11 mouse cellular contexts compared by ENCODE assay signal in genomic region chr4:129246360-129247301, GRCm38 (mm10). TPM values are rescaled to one million over a fixed set of nuclear protein-coding genes. Genes with fewer than 3 reads are reported as not detected.
A peak's percentile ranks its signal among the peaks of the same experiment; 100 is the strongest.
DNase-seq lines count a peak whose midpoint lies in the region; ATAC-seq and TF ChIP-seq lines count a peak whose summit lies in the region.
"Had no signal": no experiment of that assay in that cellular context is flagged by ENCODE, and none has a peak within 500 bp of the region (broad histone marks: within the 10 kb centered on the region; RNA-seq: fewer than 3 reads in every experiment).

No protein-coding gene starts in this region.

- H3K36me3 ChIP-seq in forebrain, embryonic 10.5 days (replicated peaks): no peaks in the 10 kb centered on the region
- H3K36me3 ChIP-seq in forebrain, postnatal 0 days (ENCODE audit: insufficient read depth): no peaks in the 10 kb centered on the region
- no peaks in the 10 kb centered on the region for H3K36me3 ChIP-seq in kidney, embryonic 16.5 days (ENCODE audit: insufficient read depth, low read length)
- no peaks in the 10 kb centered on the region for H3K36me3 ChIP-seq in macrophage (ENCODE audit: inconsistent target)

- H3K27ac ChIP-seq in forebrain, embryonic 10.5 days: no peak overlapping the region
- H3K27ac ChIP-seq in forebrain, postnatal 0 days (ENCODE audit: low read depth, low read length): no peak overlapping the region
- no peak overlapping the region for H3K27ac ChIP-seq in kidney, embryonic 16.5 days (ENCODE audit: low read length)
- H3K27ac ChIP-seq in brown adipose tissue, adult 24 weeks (replicated peaks; ENCODE audit: low read depth, low read length): no peak overlapping the region
- H3K27ac ChIP-seq in macrophage: peak overlapping the region; percentile 61

- no peak for DNase-seq in forebrain, embryonic 10.5 days (ENCODE audit: extremely low spot score, low spot score)
- DNase-seq in forebrain, postnatal 0 days: no peak
- DNase-seq in kidney, postnatal 10 days: no peak
- DNase-seq in T-cell, adult 2 months (ENCODE audit: low spot score): no peak
- no peak for DNase-seq in right cerebral cortex, adult 18-20 months
- DNase-seq: heart, postnatal 10 days had no signal

- H3K27me3 ChIP-seq in forebrain, embryonic 10.5 days (ENCODE audit: poor library complexity, severe bottlenecking): peaks cover 84% of the 10 kb centered on the region
- peaks cover 41% of the 10 kb centered on the region for H3K27me3 ChIP-seq in forebrain, postnatal 0 days (ENCODE audit: insufficient read depth, low read length)
- H3K27me3 ChIP-seq in kidney, embryonic 16.5 days (ENCODE audit: insufficient read depth, low read length): peaks cover 9% of the 10 kb centered on the region; the same call in 1 of the 2 replicates

- TF ChIP-seq CTCF in forebrain, postnatal 0 days (IDR thresholded peaks at IDR 0.05; ENCODE audit: low read depth): no peak

- peak overlapping the region; percentile 6; the same call in 1 of the 2 replicates for H3K4me3 ChIP-seq in forebrain, embryonic 10.5 days
- no peak overlapping the region for H3K4me3 ChIP-seq in forebrain, postnatal 0 days (ENCODE audit: low read depth, low read length)
- peak overlapping the region; percentile 69; the same call in 1 of the 2 replicates for H3K4me3 ChIP-seq in kidney, embryonic 16.5 days (ENCODE audit: low read length)
- H3K4me3 ChIP-seq in brown adipose tissue, adult 24 weeks (ENCODE audit: insufficient read depth, low read depth, low read length): peak overlapping the region; percentile 94
- H3K4me3 ChIP-seq in macrophage (ENCODE audit: inconsistent target): peak overlapping the region; percentile 87

- no peak for ATAC-seq in forebrain, postnatal 0 days
- no peak for ATAC-seq in kidney, embryonic 16.5 days (ENCODE audit: low FRiP score, low TSS enrichment)
- ATAC-seq: forebrain, embryonic 14.5 days had no signal

- H3K9me3 ChIP-seq in forebrain, embryonic 10.5 days: no peaks in the 10 kb centered on the region
- H3K9me3 ChIP-seq in forebrain, postnatal 0 days (ENCODE audit: low read length): no peaks in the 10 kb centered on the region
- H3K9me3 ChIP-seq in kidney, embryonic 16.5 days (ENCODE audit: low read length): no peaks in the 10 kb centered on the region

- H3K79me2 ChIP-seq in macrophage (ENCODE audit: inconsistent target): peaks cover 64% of the 10 kb centered on the region

- no peak overlapping the region for H3K4me2 ChIP-seq in forebrain, postnatal 0 days (ENCODE audit: low read depth)
- H3K4me2 ChIP-seq in kidney, embryonic 16.5 days (replicated peaks; ENCODE audit: low read depth, low read length): peak overlapping the region; percentile 99

- no peak overlapping the region for H3K9ac ChIP-seq in forebrain, postnatal 0 days
- peak overlapping the region; percentile 7; the same call in 1 of the 2 replicates for H3K9ac ChIP-seq in kidney, embryonic 16.5 days (replicated peaks; ENCODE audit: low read length)

- 33% methylated on average over 15 of the region's 15 CpGs for WGBS in forebrain, embryonic 10.5 days
- 43% methylated on average over 15 of the region's 15 CpGs for WGBS in forebrain, postnatal 0 days
- 43% methylated on average over 15 of the region's 15 CpGs for WGBS in kidney, embryonic 16.5 days
- 49% methylated on average over 15 of the region's 15 CpGs for WGBS in macrophage (ENCODE audit: missing documents)

- peaks cover 80% of the 10 kb centered on the region for H3K4me1 ChIP-seq in forebrain, embryonic 10.5 days
- 0 out of 2 replicates have a peak, but pooled peaks cover 3% of the 10 kb centered on the region for H3K4me1 ChIP-seq in forebrain, postnatal 0 days (ENCODE audit: insufficient read depth)
- peaks cover 59% of the 10 kb centered on the region for H3K4me1 ChIP-seq in kidney, embryonic 16.5 days (ENCODE audit: insufficient read depth, low read length)
- peaks cover 22% of the 10 kb centered on the region for H3K4me1 ChIP-seq in brown adipose tissue, adult 24 weeks (ENCODE audit: control insufficient read depth, insufficient read depth, insufficient read length, low read length)

RNA-seq across cellular contexts. Expression of gene C77080, which starts 14.6 kb away (rescaled TPM):
- polyA plus RNA-seq in forebrain, embryonic 10.5 days (2016; fragmentation: Nextera tagmentation; extraction: Ambion mirVana): 3.3 and 3.9 TPM in 2 replicates
- 7.8 and 10.6 TPM in 2 replicates for total RNA-seq in forebrain, postnatal 0 days (2014; rRNA removed)
- 2.7 and 3.5 TPM in 2 replicates for polyA plus RNA-seq in forebrain, postnatal 0 days (2015; fragmentation: Nextera tagmentation; extraction: Ambion mirVana)
- 9.3 and 10.4 TPM in 2 replicates for polyA plus RNA-seq in kidney, embryonic 16.5 days (2015; fragmentation: Nextera tagmentation; extraction: Ambion mirVana)
- polyA plus RNA-seq in brown adipose tissue, adult 24 weeks (2012; ENCODE audit: insufficient read depth, insufficient read length, missing spikeins): 1.9 and 2.6 TPM in 2 replicates
- total RNA-seq in macrophage (2018; cell fraction: chromatin; rRNA removed): 10 to 100 TPM; 14.6 to 97.4 (median 44.6) TPM
- total RNA-seq in macrophage (2018; cell fraction: cytosol; rRNA removed): 100 to 1,000 TPM in 10 of 26 experiments, 10 to 100 TPM in 16; 40.7 to 147 (median 81.3) TPM
- total RNA-seq in macrophage (2018; cell fraction: nucleus; rRNA removed): 100 to 1,000 TPM in 1 of 26 experiments, 10 to 100 TPM in 25; 29.3 to 112 (median 68.2) TPM
- polyA plus RNA-seq in macrophage (2018): 33.1 to 77.6 TPM (median 57.0 TPM) in 3 replicates

RNA-seq across cellular contexts. Expression of gene Sync, which starts 40.8 kb away (rescaled TPM):
- 0.41 and 0.50 TPM in 2 replicates for polyA plus RNA-seq in forebrain, embryonic 10.5 days (2016; fragmentation: Nextera tagmentation; extraction: Ambion mirVana)
- 0.52 and 0.54 TPM in 2 replicates for total RNA-seq in forebrain, postnatal 0 days (2014; rRNA removed)
- polyA plus RNA-seq in forebrain, postnatal 0 days (2015; fragmentation: Nextera tagmentation; extraction: Ambion mirVana): 0.48 and 0.79 TPM in 2 replicates
- 1.2 and 1.3 TPM in 2 replicates for polyA plus RNA-seq in kidney, embryonic 16.5 days (2015; fragmentation: Nextera tagmentation; extraction: Ambion mirVana)
- polyA plus RNA-seq in brown adipose tissue, adult 24 weeks (2012; ENCODE audit: insufficient read depth, insufficient read length, missing spikeins): 0.75 and 1.3 TPM in 2 replicates
- total RNA-seq in macrophage (2018; cell fraction: chromatin; rRNA removed): 1 to 10 TPM in 2 of 26 experiments, under 1 TPM in 2, not detected in 22; 0.62 to 1.3 (median 1.0) TPM
- under 1 TPM in 7 of 26 experiments, not detected in 19; 0.05 to 0.24 (median 0.07) TPM for total RNA-seq in macrophage (2018; cell fraction: cytosol; rRNA removed)
- 1 to 10 TPM in 2 of 26 experiments, under 1 TPM in 4, not detected in 20; 0.28 to 1.1 (median 0.42) TPM for total RNA-seq in macrophage (2018; cell fraction: nucleus; rRNA removed)
- polyA plus RNA-seq in macrophage (2018): 0.06 TPM in 1 of 3 replicates, not detected in the others
- total RNA-seq: common myeloid progenitor, adult 5-6 weeks had no signal

RNA-seq across cellular contexts. Expression of gene Yars, which starts 57.1 kb away (rescaled TPM):
- polyA plus RNA-seq in forebrain, embryonic 10.5 days (2016; fragmentation: Nextera tagmentation; extraction: Ambion mirVana): 109 and 120 TPM in 2 replicates
- 97.7 and 119 TPM in 2 replicates for total RNA-seq in forebrain, postnatal 0 days (2014; rRNA removed)
- polyA plus RNA-seq in forebrain, postnatal 0 days (2015; fragmentation: Nextera tagmentation; extraction: Ambion mirVana): 108 and 120 TPM in 2 replicates
- polyA plus RNA-seq in kidney, embryonic 16.5 days (2015; fragmentation: Nextera tagmentation; extraction: Ambion mirVana): 85.0 and 89.6 TPM in 2 replicates
- polyA plus RNA-seq in brown adipose tissue, adult 24 weeks (2012; ENCODE audit: insufficient read depth, insufficient read length, missing spikeins): 18.8 and 19.3 TPM in 2 replicates
- total RNA-seq in macrophage (2018; cell fraction: chromatin; rRNA removed): 100 to 1,000 TPM in 2 of 26 experiments, 10 to 100 TPM in 24; 16.2 to 100 (median 68.2) TPM
- 10 to 100 TPM; 10.9 to 33.1 (median 21.0) TPM for total RNA-seq in macrophage (2018; cell fraction: cytosol; rRNA removed)
- 10 to 100 TPM; 11.8 to 67.1 (median 39.2) TPM for total RNA-seq in macrophage (2018; cell fraction: nucleus; rRNA removed)
- 13.2 to 26.2 TPM (median 14.8 TPM) in 3 replicates for polyA plus RNA-seq in macrophage (2018)

RNA-seq across cellular contexts. Expression of gene S100pbp, which starts 57.1 kb away (rescaled TPM):
- 29.4 and 29.7 TPM in 2 replicates for polyA plus RNA-seq in forebrain, embryonic 10.5 days (2016; fragmentation: Nextera tagmentation; extraction: Ambion mirVana)
- total RNA-seq in forebrain, postnatal 0 days (2014; rRNA removed): 41.4 and 52.2 TPM in 2 replicates
- 11.0 and 15.6 TPM in 2 replicates for polyA plus RNA-seq in forebrain, postnatal 0 days (2015; fragmentation: Nextera tagmentation; extraction: Ambion mirVana)
- 23.2 and 25.6 TPM in 2 replicates for polyA plus RNA-seq in kidney, embryonic 16.5 days (2015; fragmentation: Nextera tagmentation; extraction: Ambion mirVana)
- 4.6 and 12.6 TPM in 2 replicates for polyA plus RNA-seq in brown adipose tissue, adult 24 weeks (2012; ENCODE audit: insufficient read depth, insufficient read length, missing spikeins)
- total RNA-seq in macrophage (2018; cell fraction: chromatin; rRNA removed): 100 to 1,000 TPM in 2 of 26 experiments, 10 to 100 TPM in 24; 33.5 to 125 (median 67.8) TPM
- 10 to 100 TPM in 20 of 26 experiments, 1 to 10 TPM in 6; 6.6 to 15.8 (median 12.7) TPM for total RNA-seq in macrophage (2018; cell fraction: cytosol; rRNA removed)
- 10 to 100 TPM; 19.7 to 88.2 (median 42.9) TPM for total RNA-seq in macrophage (2018; cell fraction: nucleus; rRNA removed)
- polyA plus RNA-seq in macrophage (2018): 12.7 to 13.9 TPM (median 12.9 TPM) in 3 replicates
